Mouse (Mus musculus): Measurements from ENCODE around the gene Slc35g2. TPM values are rescaled to one million over a fixed set of nuclear protein-coding genes. Genes with fewer than 3 reads are reported as not detected.

Slc35g2 gene
- total RNA-seq, 4 experiments from 2014 or later, result 0.48 to 0.77 (median 0.51) TPM

Other genes with a start within 250 kb of the Slc35g2 start
- gene Il20rb, start 84.3 kb downstream of the Slc35g2 start, total RNA-seq (2022), result 1 to 10 TPM in 2 of 4 experiments, under 1 TPM in 2; 0.82 to 2.8 (median 1.4) TPM
- gene Nck1, start 25.0 kb downstream of the Slc35g2 start, total RNA-seq (2022), result 10 to 100 TPM; 22.9 to 29.0 (median 26.6) TPM
- gene Stag1, start 26.7 kb upstream of the Slc35g2 start, total RNA-seq (2022), result 10 to 100 TPM; 19.2 to 22.6 (median 20.8) TPM